Mouse (Mus musculus) layer of hippocampus, adult 18-20 months (tissue): ENCODE data around the gene Ska2. TPM values are rescaled to one million over a fixed set of nuclear protein-coding genes. Genes with fewer than 3 reads are reported as not detected.

ENCODE experiments used
- DNase-seq, 2 experiments: peaks; one replicate each; pipeline ENCODE4 v3.0.0; 2022; ENCODE audit warnings: low spot score in 2 of 2
- microRNA-seq, 2 experiments: library from miRNA; unstranded; fragments of <30 nt; microRNA quantifications; one replicate each; pipeline ENCODE4 v1.2.0; 2021
- total RNA-seq, 2 experiments: library from RNA; stranded (reverse); gene quantifications; 2 replicates each; pipeline ENCODE4 v1.2.3; 2021

The Ska2 gene
- total RNA-seq, 2 experiments from 2014 or later: 12.8 to 15.0 TPM

GRCm38 (mm10) chr11:87163751-87164150, 54.7 kb downstream of the Ska2 start:
- DNase-seq: no peak

- no peak for DNase-seq
These were observed 64.6 kb downstream of the Ska2 start for GRCm38 (mm10) chr11:87173625-87174024.

Small RNAs within 50 kb of the gene (microRNA-seq; reads per million reads assigned to microRNA genes)
- gene Mir301: 139 to 686 reads per million in 2 experiments

Other genes starting within 250 kb of the Ska2 start
- gene Ypel2, start 115.5 kb upstream of the Ska2 start, total RNA-seq: 10 to 100 TPM; 27.7 to 27.9 TPM
- 10 to 100 TPM; 44.0 to 47.0 TPM for gene Gdpd1, start 35.2 kb upstream of the Ska2 start, total RNA-seq
- 10 to 100 TPM; 16.3 to 17.8 TPM for gene Smg8, start 22.5 kb upstream of the Ska2 start, total RNA-seq
- under 1 TPM; 0.25 to 0.42 TPM for gene Prr11, start 526 bp upstream of the Ska2 start, total RNA-seq
- 100 to 1,000 TPM; 174 to 185 TPM for gene Trim37, start 17.8 kb downstream of the Ska2 start, total RNA-seq
- 100 to 1,000 TPM; 239 to 249 TPM for gene Ppm1e, start 249.8 kb downstream of the Ska2 start, total RNA-seq